Mouse (Mus musculus) urinary bladder, postnatal 0 days (tissue): ENCODE data around the gene Gm11492. TPM values are rescaled to one million over a fixed set of nuclear protein-coding genes. Genes with fewer than 3 reads are reported as not detected.

Experiments
- polyA plus RNA-seq: library from polyadenylated mRNA; unstranded; fragments of >200 nt; fragmentation: Nextera tagmentation; extraction: Ambion mirVana; gene quantifications from 2 replicates; pipeline ENCODE4 v1.2.1, GENCODE M21; 2015

Gene Gm11492
- not detected in 2 replicates for polyA plus RNA-seq

GRCm38 (mm10) chr11:87566501-87566900, at the start of gene Gm11492:
Gene Gm11492 (plus strand): TSS chr11:87566653.

GRCm38 (mm10) chr11:87568255-87568953, 2.0 kb downstream of the Gm11492 start, which contains the start of gene Sept4:
Gene Sept4 (plus strand): TSS chr11:87568903.

GRCm38 (mm10) chr11:87591526-87592353, 25.3 kb downstream of the Gm11492 start, which contains the start of gene Mtmr4:
Gene Mtmr4 (plus strand): TSS chr11:87592162.

GRCm38 (mm10) chr11:87616790-87617474, 50.5 kb downstream of the Gm11492 start, which contains the start of gene Hsf5:
Gene Hsf5 (plus strand): TSS chr11:87617164.

Other genes starting within 250 kb of the Gm11492 start
- gene Ppm1e, start 207.6 kb upstream of the Gm11492 start, polyA plus RNA-seq, result 0.35 and 0.45 TPM in 2 replicates
- 1.5 and 1.7 TPM in 2 replicates for gene Rad51c, start 161.7 kb upstream of the Gm11492 start, polyA plus RNA-seq
- 0.96 and 1.1 TPM in 2 replicates for gene Tex14, start 161.6 kb upstream of the Gm11492 start, polyA plus RNA-seq
- 27.8 and 30.6 TPM in 2 replicates for gene Sept4, start 2.2 kb downstream of the Gm11492 start, polyA plus RNA-seq
- gene Mtmr4, start 25.5 kb downstream of the Gm11492 start, polyA plus RNA-seq, result 10.4 and 13.4 TPM in 2 replicates
- 0.11 TPM in 2 replicates for gene Hsf5, start 50.5 kb downstream of the Gm11492 start, polyA plus RNA-seq
- gene Rnf43, start 96.1 kb downstream of the Gm11492 start, polyA plus RNA-seq, result 1.3 and 1.8 TPM in 2 replicates
- 81.5 and 98.9 TPM in 2 replicates for gene Supt4a, start 170.9 kb downstream of the Gm11492 start, polyA plus RNA-seq
- 0.45 and 0.86 TPM in 2 replicates for gene Tspoap1, start 193.9 kb downstream of the Gm11492 start, polyA plus RNA-seq
- gene Mpo, start 226.9 kb downstream of the Gm11492 start, polyA plus RNA-seq, result 1.2 and 1.8 TPM in 2 replicates